Mouse (Mus musculus) spleen, adult 2 months (tissue): Measurements from ENCODE around the gene Atoh8. TPM values are rescaled to one million over a fixed set of nuclear protein-coding genes. Genes with fewer than 3 reads are reported as not detected.

Experiments
- DNase-seq, 2 experiments: peaks; one replicate each; pipeline versions ENCODE4 v3.0.0 to v3.0.0-alpha.2; 2012 to 2021; ENCODE audit warnings: low spot score in 2 of 2, low read depth in 1 of 2
- H3K27ac ChIP-seq: fragments of 200-500 bp; 2 replicates; pipeline ENCODE4 v1.5.1; 2012; ENCODE audit warnings: low read length, inconsistent platforms; ENCODE audit not compliant: insufficient read depth
- H3K27me3 ChIP-seq: fragments of 200-500 bp; 2 replicates; pipeline ENCODE4 v1.6.1; 2012; ENCODE audit warnings: mild to moderate bottlenecking, moderate library complexity, low read length, inconsistent platforms; ENCODE audit not compliant: control insufficient read depth, insufficient read depth
- H3K36me3 ChIP-seq: fragments of 200-500 bp; 2 replicates; pipeline ENCODE4 v1.6.1; 2012; ENCODE audit warnings: mild to moderate bottlenecking, low read length, inconsistent platforms; ENCODE audit not compliant: control insufficient read depth, insufficient read depth
- H3K4me1 ChIP-seq: fragments of 200-500 bp; 2 replicates; pipeline ENCODE4 v1.6.1; 2011; ENCODE audit warnings: inconsistent platforms; ENCODE audit not compliant: control insufficient read depth, insufficient read depth, insufficient read length
- H3K4me3 ChIP-seq: fragments of 200-500 bp; 2 replicates; pipeline ENCODE4 v1.5.1; 2011; ENCODE audit warnings: mild to moderate bottlenecking, inconsistent platforms; ENCODE audit not compliant: insufficient read depth, insufficient read length; ENCODE audit errors: extremely low read depth
- CTCF ChIP-seq: fragments of 200-500 bp; IDR thresholded peaks from 2 replicates; pipeline ENCODE4 v1.5.1; 2011; ENCODE audit warnings: mild to moderate bottlenecking, inconsistent platforms; ENCODE audit not compliant: insufficient read depth, insufficient read length, insufficient replicate concordance; ENCODE audit errors: extremely low read depth
- POLR2A ChIP-seq: fragments of 200-500 bp; IDR thresholded peaks from 2 replicates; pipeline ENCODE4 v1.6.1; 2011; ENCODE audit warnings: low read depth, low read length, inconsistent platforms
- WGBS: fragments of 180-500 bp; shearing (Covaris S2); methylation state at CpG from one replicate; pipeline ENCODE4 v1.1.7; 2018; 5-methylcytosine and 5-hydroxymethylcytosine counted together
- polyA plus RNA-seq: library from polyadenylated mRNA; depleted of rRNA; stranded (reverse); fragments of >200 nt; gene quantifications from 2 replicates; pipeline ENCODE4 v1.2.3, GENCODE M21; 2012

Atoh8 gene
- polyA plus RNA-seq, 1 experiment: 9.3 TPM

DNA sequence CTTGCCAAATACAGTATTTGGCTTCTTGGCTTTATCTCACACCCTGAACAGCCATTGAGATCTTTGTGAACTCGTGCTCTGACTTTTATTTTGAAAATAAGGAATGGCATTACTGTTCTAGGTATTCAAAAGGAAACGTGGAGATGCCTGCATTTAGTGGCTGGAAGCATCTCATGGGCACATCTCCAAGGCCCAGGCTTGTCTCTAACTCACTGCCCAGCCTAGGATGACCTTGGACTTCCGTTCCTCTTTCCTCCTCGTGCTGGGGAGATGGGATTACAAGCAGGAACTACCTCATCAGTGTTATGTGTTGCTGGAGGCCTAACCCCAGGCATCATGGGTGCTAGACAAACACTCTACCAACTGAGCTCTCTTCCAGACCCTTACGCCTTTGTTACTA is 32.1 kb downstream of the Atoh8 start:
- Histone ChIP-seq H3K36me3 (no peaks in the 10 kb centered on the region), H3K4me1 (no peaks in the 10 kb centered on the region), H3K4me3 (no peak overlapping the region), H3K27ac (no peak overlapping the region), H3K27me3 (no peaks in the 10 kb centered on the region)
- DNase-seq: no peak
- WGBS: 71% methylated on average over 5 of the region's 5 CpGs
- TF ChIP-seq CTCF: no peak
- no peak for TF ChIP-seq POLR2A

DNA sequence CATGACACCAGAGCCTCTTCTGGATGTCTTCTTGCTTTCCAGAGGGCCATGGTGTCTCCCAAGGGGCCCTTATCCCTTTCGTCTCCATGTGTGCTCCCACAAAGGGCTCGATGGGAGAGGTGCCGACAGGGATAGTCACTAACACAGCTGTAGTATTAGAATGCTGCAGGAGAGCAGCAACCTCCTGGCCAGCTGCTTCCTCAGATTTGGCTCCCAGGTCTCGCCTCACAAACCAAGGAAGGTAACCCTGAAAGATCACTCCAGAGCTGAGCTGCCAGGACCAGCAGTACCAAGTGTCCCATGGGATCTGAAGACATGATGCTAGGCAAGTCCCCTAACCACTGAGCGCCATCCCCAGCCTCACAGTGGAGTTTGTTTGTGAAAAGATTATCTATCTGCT is 32.6 kb downstream of the Atoh8 start:
- Histone ChIP-seq H3K4me1 (no peaks in the 10 kb centered on the region), H3K27me3 (no peaks in the 10 kb centered on the region), H3K4me3 (no peak overlapping the region), H3K27ac (no peak overlapping the region), H3K36me3 (no peaks in the 10 kb centered on the region)
- TF ChIP-seq CTCF: no peak
- no peak for TF ChIP-seq POLR2A
- DNase-seq: no peak
- 88% methylated on average over 5 of the region's 5 CpGs for WGBS

DNA sequence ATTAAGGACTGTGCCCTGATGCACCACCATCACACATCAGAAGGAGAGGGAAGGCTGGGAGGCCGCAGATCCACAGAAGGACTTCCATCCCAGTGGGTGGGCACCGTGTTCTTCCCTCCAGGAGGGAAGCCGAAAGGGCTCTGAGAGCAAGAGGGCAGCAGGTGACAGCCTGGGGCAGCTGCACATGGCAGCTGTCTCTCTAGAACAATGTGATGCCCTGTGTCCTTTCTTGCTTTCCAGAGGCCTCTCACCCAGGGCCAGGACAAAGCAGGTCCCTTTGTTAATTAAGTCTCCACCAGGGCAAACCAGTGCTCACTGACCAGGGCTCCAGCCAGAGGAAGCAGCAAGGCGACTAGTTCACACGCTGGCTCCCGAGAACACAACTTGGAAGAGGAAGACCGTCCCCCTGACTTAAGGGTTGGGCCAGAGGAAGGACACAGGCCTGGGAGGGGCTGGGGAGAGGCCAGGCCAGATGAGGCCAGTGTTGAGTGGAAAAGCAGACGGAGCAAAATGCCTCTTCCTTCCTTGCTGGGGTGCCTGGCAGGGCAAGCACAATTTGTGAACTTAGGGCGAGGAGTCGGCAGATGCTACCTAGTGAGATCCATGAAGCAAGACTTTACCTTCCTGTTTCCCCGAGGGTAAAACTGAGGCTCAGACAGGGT is 34.7 kb downstream of the Atoh8 start:
- Histone ChIP-seq H3K36me3 (no peaks in the 10 kb centered on the region), H3K27ac (no peak overlapping the region), H3K4me3 (no peak overlapping the region), H3K27me3 (no peaks in the 10 kb centered on the region), H3K4me1 (no peaks in the 10 kb centered on the region)
- no peak for DNase-seq
- TF ChIP-seq CTCF (no peak), POLR2A (no peak)
- 78% methylated on average over 11 of the region's 11 CpGs for WGBS

DNA sequence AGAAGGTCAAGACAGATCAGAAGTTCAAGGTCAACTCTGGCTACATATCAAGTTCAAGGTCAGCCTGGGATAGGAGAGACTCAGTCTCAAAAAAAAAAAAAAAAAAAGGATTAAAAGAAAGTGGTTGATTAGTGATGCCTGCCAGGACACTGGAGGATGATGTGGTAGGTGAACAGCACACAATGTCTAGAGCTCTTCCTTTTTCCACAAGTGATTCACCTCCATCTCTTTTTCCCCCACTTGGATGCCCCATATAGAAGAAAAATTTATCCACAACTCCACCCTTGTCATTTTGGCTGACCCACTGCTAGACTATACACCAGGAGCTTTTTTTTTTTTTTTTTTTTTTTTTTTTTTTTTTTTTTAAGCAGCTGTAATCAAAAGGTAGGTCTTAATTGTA is 37.9 kb downstream of the Atoh8 start:
- Histone ChIP-seq H3K27ac (no peak overlapping the region), H3K4me3 (no peak overlapping the region), H3K4me1 (no peaks in the 10 kb centered on the region), H3K27me3 (no peaks in the 10 kb centered on the region), H3K36me3 (no peaks in the 10 kb centered on the region)
- TF ChIP-seq POLR2A (no peak), CTCF (no peak)
- DNase-seq: no peak

DNA sequence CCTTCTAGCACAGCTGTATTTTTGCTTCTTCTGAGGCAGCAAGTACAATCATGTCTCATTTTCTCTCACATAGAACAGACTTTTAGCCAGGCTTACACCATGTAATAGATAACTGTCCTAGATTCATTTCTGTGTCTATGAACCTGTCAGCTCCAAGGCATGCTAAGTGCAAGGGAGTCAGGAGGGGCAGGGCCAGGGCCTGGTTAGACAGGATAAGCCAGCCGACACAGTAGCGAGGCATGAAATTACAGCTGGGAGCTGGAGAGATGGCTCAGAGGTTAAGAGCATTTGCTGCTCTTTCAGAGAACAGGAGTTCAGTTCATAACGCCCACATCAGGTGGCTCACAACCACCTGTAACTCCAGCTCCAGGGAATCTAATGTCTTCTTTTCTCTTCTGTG is 38.7 kb downstream of the Atoh8 start:
- 93% methylated on average over 3 of the region's 3 CpGs for WGBS
- Histone ChIP-seq H3K4me3 (no peak overlapping the region), H3K27me3 (no peaks in the 10 kb centered on the region), H3K4me1 (no peaks in the 10 kb centered on the region), H3K36me3 (no peaks in the 10 kb centered on the region), H3K27ac (no peak overlapping the region)
- no peak for DNase-seq
- no peak for TF ChIP-seq POLR2A
- no peak for TF ChIP-seq CTCF

DNA sequence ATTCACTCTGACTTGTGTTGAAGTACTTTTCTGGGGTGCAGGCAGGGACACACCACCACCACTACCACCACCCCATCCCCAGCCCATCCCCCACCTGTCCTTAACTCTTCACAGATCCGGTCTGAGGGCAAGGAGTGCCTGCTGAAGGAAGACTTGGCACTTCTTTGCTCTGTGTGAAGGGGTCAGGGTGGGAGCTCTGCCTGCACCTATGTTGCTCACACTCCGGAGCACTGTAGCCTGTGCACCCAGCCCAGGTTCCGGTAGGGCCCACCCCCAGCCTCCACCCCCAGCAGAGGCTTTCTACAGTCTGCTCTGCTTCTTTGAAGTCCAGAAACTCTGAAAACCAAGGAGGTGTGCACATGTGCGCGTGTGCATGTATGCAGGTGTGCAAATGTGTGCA is 44.8 kb downstream of the Atoh8 start:
- no peak for TF ChIP-seq POLR2A
- no peak for TF ChIP-seq CTCF
- no peaks in the 10 kb centered on the region for H3K36me3 ChIP-seq
- H3K4me3 ChIP-seq: no peak overlapping the region
- H3K4me1 ChIP-seq: no peaks in the 10 kb centered on the region
- peaks cover 3% of the 10 kb centered on the region; the same call in 1 of the 2 replicates for H3K27me3 ChIP-seq
- 45% methylated on average over 5 of the region's 5 CpGs for WGBS
- no peak for DNase-seq
- no peak overlapping the region for H3K27ac ChIP-seq

DNA sequence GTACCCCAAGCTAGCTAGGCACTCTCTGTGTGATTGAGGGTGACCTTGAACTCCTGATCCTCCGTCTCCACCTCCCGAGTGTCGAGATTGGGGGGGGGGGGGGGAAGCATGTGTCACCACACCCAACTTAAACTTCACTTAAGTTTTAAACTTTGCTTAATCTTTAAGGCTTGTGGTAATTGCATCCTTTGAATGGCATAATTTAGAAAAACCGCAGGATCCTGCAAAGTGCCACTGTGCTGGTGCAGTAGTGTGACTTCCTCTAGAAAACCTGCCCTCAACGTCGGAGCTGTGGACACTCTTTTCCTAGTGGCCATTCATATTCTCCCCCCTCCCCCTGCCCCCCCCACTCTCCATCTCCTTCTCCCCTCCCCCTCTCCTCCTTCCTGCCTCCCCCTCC is 45.3 kb downstream of the Atoh8 start:
- Histone ChIP-seq H3K4me1 (no peaks in the 10 kb centered on the region), H3K36me3 (no peaks in the 10 kb centered on the region), H3K27ac (no peak overlapping the region), H3K4me3 (no peak overlapping the region), H3K27me3 (peaks cover 3% of the 10 kb centered on the region; the same call in 1 of the 2 replicates)
- 6% methylated on average over 6 of the region's 6 CpGs for WGBS
- no peak for TF ChIP-seq POLR2A
- TF ChIP-seq CTCF: no peak
- no peak for DNase-seq
